Mouse (Mus musculus) embryonic facial prominence, embryonic 14.5 days (tissue): ENCODE data around the gene Dnm3. TPM values are rescaled to one million over a fixed set of nuclear protein-coding genes. Genes with fewer than 3 reads are reported as not detected.

Source experiments
- ATAC-seq: fragments of 200-750 bp; cut with Nextera tagmentation; 2 replicates; pipeline ENCODE4 v1.8.0; 2017; ENCODE audit warnings: low read depth, moderate number of reproducible peaks, moderate TSS enrichment
- DNase-seq: peaks from one replicate; pipeline ENCODE4 v3.0.0-alpha.2; 2015; ENCODE audit warnings: low spot score
- H3K27ac ChIP-seq: fragments of 300-500 bp; sonication (generic); replicated peaks from 2 replicates; pipeline ENCODE4 v1.5.1; 2014; ENCODE audit warnings: low read depth, mild to moderate bottlenecking, low read length, moderate library complexity
- H3K27me3 ChIP-seq: fragments of 300-500 bp; sonication (generic); replicated peaks from 2 replicates; pipeline ENCODE4 v1.6.1; 2014; ENCODE audit warnings: low read length; ENCODE audit not compliant: control insufficient read depth, insufficient read depth
- H3K36me3 ChIP-seq: fragments of 300-500 bp; sonication (generic); 2 replicates; pipeline ENCODE4 v1.6.1; 2014; ENCODE audit warnings: low read length, mixed read lengths; ENCODE audit not compliant: control insufficient read depth, insufficient read depth
- H3K4me1 ChIP-seq: fragments of 300-500 bp; sonication (generic); 2 replicates; pipeline ENCODE4 v1.6.1; 2014; ENCODE audit warnings: antibody characterized with exemption, low read length; ENCODE audit not compliant: control insufficient read depth, insufficient read depth
- H3K4me2 ChIP-seq: fragments of 300-500 bp; sonication (generic); 2 replicates; pipeline ENCODE4 v1.6.1; 2014; ENCODE audit warnings: low read depth, mild to moderate bottlenecking, low read length, moderate library complexity, mixed read lengths
- H3K4me3 ChIP-seq: fragments of 300-500 bp; sonication (generic); 2 replicates; pipeline ENCODE4 v1.5.1; 2014; ENCODE audit warnings: low read depth, mild to moderate bottlenecking, low read length
- H3K9ac ChIP-seq: fragments of 300-500 bp; sonication (generic); 2 replicates; pipeline ENCODE4 v1.6.1; 2014; ENCODE audit warnings: low read depth, mild to moderate bottlenecking, low read length, moderate library complexity, mixed read lengths
- H3K9me3 ChIP-seq: fragments of 300-500 bp; sonication (generic); 2 replicates; pipeline ENCODE4 v1.6.1; 2016; ENCODE audit warnings: low read length; ENCODE audit not compliant: control insufficient read depth
- WGBS: fragments of 180-500 bp; shearing (Covaris S2); extraction: QIAGEN DNeasy Blood & Tissue Kit; methylation state at CpG from one replicate; pipeline ENCODE4 v1.1.7; 2014; 5-methylcytosine and 5-hydroxymethylcytosine counted together
- polyA plus RNA-seq: library from polyadenylated mRNA; unstranded; fragments of >200 nt; fragmentation: Nextera tagmentation; extraction: Ambion mirVana; gene quantifications from 2 replicates; pipeline ENCODE4 v1.2.1, GENCODE M21; 2014

Dnm3 gene
- polyA plus RNA-seq, 1 experiment from 2014 or later = 9.1 TPM

DNA sequence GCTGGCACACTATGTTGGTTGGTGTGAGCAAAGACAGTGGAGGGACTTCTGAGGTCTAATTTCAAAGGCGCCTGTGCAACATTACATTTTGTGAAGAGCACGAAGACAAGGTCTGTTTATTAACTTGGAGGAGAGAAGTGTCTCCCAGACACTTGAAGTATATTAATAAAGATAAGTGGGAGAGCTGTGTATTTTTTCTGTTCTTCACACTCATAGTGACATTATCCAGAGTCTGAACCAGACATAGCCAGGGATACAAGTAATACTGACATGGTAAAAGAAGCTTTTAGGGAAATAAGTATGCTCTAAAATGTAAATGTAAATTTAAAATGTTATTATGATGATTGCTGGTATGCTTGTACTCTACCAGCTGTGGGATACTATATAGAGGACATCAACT, 394.5 kb downstream of the Dnm3 start:
- peak overlapping the region; percentile 91 for H3K27ac ChIP-seq
- H3K4me2 ChIP-seq = no peak overlapping the region
- ATAC-seq = no peak
- peaks cover 35% of the 10 kb centered on the region for H3K4me1 ChIP-seq
- H3K27me3 ChIP-seq = no peaks in the 10 kb centered on the region
- no peak overlapping the region for H3K4me3 ChIP-seq
- 69% methylated on average over 2 of the region's 2 CpGs for whole genome bisulfite sequencing
- H3K9me3 ChIP-seq = no peaks in the 10 kb centered on the region
- DNase-seq = no peak
- no peak overlapping the region for H3K9ac ChIP-seq
- no peaks in the 10 kb centered on the region for H3K36me3 ChIP-seq

DNA sequence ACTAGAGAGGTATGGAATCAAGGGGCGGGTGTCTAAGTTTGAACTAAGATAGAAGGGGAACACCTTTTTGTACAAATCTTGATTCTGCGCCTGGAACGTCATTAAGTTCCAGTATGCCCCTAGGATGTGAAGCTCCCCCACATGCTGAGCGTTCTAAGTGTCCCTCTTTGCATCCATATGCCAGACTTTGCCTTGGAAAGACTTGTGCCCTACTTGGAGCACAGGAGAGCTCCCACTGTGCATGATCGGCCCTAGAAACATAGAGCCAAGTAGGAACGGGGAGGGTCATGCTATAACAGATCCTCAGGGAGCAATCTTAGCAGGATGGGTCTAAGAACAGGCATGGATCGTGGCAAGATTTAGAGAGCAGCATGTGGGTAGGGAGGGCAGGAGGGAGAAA, 395.1 kb downstream of the Dnm3 start:
- ATAC-seq (no peak), DNase-seq (no peak)
- Histone ChIP-seq H3K36me3 (no peaks in the 10 kb centered on the region), H3K27me3 (no peaks in the 10 kb centered on the region), H3K9me3 (no peaks in the 10 kb centered on the region), H3K27ac (peak overlapping the region; percentile 91), H3K4me3 (no peak overlapping the region), H3K4me2 (no peak overlapping the region), H3K9ac (no peak overlapping the region), H3K4me1 (peaks cover 41% of the 10 kb centered on the region)
- 67% methylated on average over 7 of the region's 7 CpGs for WGBS

- H3K4me2 ChIP-seq = no peak overlapping the region
- peaks cover 50% of the 10 kb centered on the region for H3K4me1 ChIP-seq
- H3K9me3 ChIP-seq = no peaks in the 10 kb centered on the region
- ATAC-seq = no peak
- 75% methylated on average over 8 of the region's 8 CpGs for WGBS
- no peaks in the 10 kb centered on the region for H3K36me3 ChIP-seq
- H3K27me3 ChIP-seq = no peaks in the 10 kb centered on the region
- DNase-seq = peak; percentile 54
- no peak overlapping the region for H3K4me3 ChIP-seq
- peak overlapping the region; percentile 71 for H3K27ac ChIP-seq
- H3K9ac ChIP-seq = no peak overlapping the region
Measured at GRCm38 (mm10) chr1:162081693-162082372, 396.0 kb downstream of the Dnm3 start.

GRCm38 (mm10) chr1:162079989-162080388, 397.8 kb downstream of the Dnm3 start:
- Histone ChIP-seq H3K4me2 (no peak overlapping the region), H3K27me3 (no peaks in the 10 kb centered on the region), H3K36me3 (no peaks in the 10 kb centered on the region), H3K27ac (0 out of 2 replicates have a peak overlapping the region, but pooled peaks have one; percentile 10), H3K9me3 (no peaks in the 10 kb centered on the region), H3K4me1 (peaks cover 59% of the 10 kb centered on the region), H3K4me3 (no peak overlapping the region), H3K9ac (no peak overlapping the region)
- DNase-seq = peak; percentile 73
- no peak for ATAC-seq
- whole genome bisulfite sequencing = 75% methylated on average over 7 of the region's 7 CpGs

- 50% methylated on average over 6 of the region's 6 CpGs for WGBS
- no peak for ATAC-seq
- peaks cover 63% of the 10 kb centered on the region for H3K4me1 ChIP-seq
Measured at GRCm38 (mm10) chr1:162077454-162077853, 400.4 kb downstream of the Dnm3 start.

GRCm38 (mm10) chr1:162076581-162077001, 401.2 kb downstream of the Dnm3 start:
- no peaks in the 10 kb centered on the region for H3K27me3 ChIP-seq
- 0 out of 2 replicates have a peak overlapping the region, but pooled peaks have one; percentile 0 for H3K9ac ChIP-seq
- H3K4me1 ChIP-seq = peaks cover 59% of the 10 kb centered on the region
- no peak overlapping the region for H3K4me2 ChIP-seq
- peak overlapping the region; percentile 95 for H3K27ac ChIP-seq
- no peak for ATAC-seq
- H3K36me3 ChIP-seq = no peaks in the 10 kb centered on the region
- WGBS = 35% methylated on average over 10 of the region's 10 CpGs
- no peaks in the 10 kb centered on the region for H3K9me3 ChIP-seq
- H3K4me3 ChIP-seq = no peak overlapping the region
- no peak for DNase-seq

More at GRCm38 (mm10) chr1:162077454-162077853, 400.4 kb downstream of the Dnm3 start:
- Histone ChIP-seq H3K4me3 (no peak overlapping the region), H3K27me3 (no peaks in the 10 kb centered on the region), H3K9me3 (no peaks in the 10 kb centered on the region), H3K36me3 (no peaks in the 10 kb centered on the region), H3K4me2 (no peak overlapping the region), H3K27ac (peak overlapping the region; percentile 95), H3K9ac (no peak overlapping the region)
- peak; percentile 52 for DNase-seq

DNA sequence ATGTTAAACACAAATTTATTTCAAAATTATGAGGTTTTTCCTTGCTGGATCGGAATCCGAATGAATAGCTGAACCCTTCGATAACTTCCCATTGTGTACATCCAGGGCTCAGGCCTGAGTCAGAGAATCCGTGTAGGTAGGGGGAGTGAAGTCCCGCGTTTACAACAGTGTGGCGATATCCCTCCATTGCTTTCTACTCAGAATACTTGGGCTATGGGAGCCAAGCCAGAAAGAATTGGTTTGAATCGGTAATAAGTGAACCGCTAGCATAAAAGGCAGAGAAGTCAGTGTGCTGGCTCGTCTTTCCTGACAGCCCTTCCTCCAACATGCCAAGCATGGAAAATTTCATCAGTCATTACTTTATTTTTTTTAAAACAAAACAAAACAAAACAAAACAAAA, 402.0 kb downstream of the Dnm3 start:
- no peaks in the 10 kb centered on the region for H3K9me3 ChIP-seq
- peak overlapping the region; percentile 32 for H3K9ac ChIP-seq
- peak overlapping the region; percentile 10 for H3K4me2 ChIP-seq
- no peak overlapping the region for H3K4me3 ChIP-seq
- no peaks in the 10 kb centered on the region for H3K27me3 ChIP-seq
- H3K4me1 ChIP-seq = peaks cover 56% of the 10 kb centered on the region
- no peaks in the 10 kb centered on the region for H3K36me3 ChIP-seq
- 40% methylated on average over 10 of the region's 10 CpGs for WGBS
- DNase-seq (peak; percentile 88), ATAC-seq (no peak)
- peak overlapping the region; percentile 95 for H3K27ac ChIP-seq

DNA sequence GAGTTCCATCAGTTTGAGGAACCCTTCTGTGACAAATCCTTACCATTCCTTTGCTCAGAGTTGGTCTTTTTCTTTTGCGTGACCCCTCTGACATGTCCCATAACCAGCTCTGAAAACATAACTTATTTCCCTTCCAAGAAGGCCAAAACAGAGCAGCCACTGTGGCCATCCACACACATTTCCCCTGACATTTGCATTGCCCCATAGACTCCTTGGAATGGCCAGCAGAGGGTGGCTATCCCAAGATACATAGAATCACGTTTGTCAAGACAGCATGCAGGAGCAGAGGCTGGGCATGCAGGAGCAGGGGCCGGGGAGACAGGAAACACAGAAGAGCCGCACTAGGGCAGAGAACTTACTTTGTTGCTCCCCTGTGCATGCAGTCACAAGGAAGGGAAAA, 402.4 kb downstream of the Dnm3 start:
- Histone ChIP-seq H3K4me3 (no peak overlapping the region), H3K9ac (peak overlapping the region; percentile 32), H3K4me2 (peak overlapping the region; percentile 10), H3K27ac (peak overlapping the region; percentile 95), H3K9me3 (no peaks in the 10 kb centered on the region), H3K4me1 (peaks cover 56% of the 10 kb centered on the region), H3K36me3 (no peaks in the 10 kb centered on the region), H3K27me3 (no peaks in the 10 kb centered on the region)
- WGBS = 24% methylated on average over 4 of the region's 4 CpGs
- DNase-seq (no peak), ATAC-seq (no peak)
